Mouse (Mus musculus): ENCODE measurements around the gene St7. TPM values are rescaled to one million over a fixed set of nuclear protein-coding genes. Genes with fewer than 3 reads are reported as not detected.

Gene St7
- polyA plus RNA-seq (2015; fragmentation: Nextera tagmentation; extraction: Ambion mirVana), result 28.3 and 29.3 TPM in 2 replicates

- Histone ChIP-seq H3K27me3 (no peaks in the 10 kb centered on the region), H3K4me1 (peaks cover 24% of the 10 kb centered on the region), H3K4me2 (replicated peaks) (peak within 1 kb of the TSS; percentile 73), H3K4me3 (peak within 1 kb of the TSS; percentile 75), H3K27ac (peak within 1 kb of the TSS; percentile 96), H3K36me3 (peaks cover 4% of the 10 kb centered on the region), H3K9me3 (no peaks in the 10 kb centered on the region), H3K9ac (peak within 1 kb of the TSS; percentile 94)
- ATAC-seq (ENCODE audit: low FRiP score, low read depth), result no peak
- WGBS, result 66% methylated on average over 7 of the region's 7 CpGs
Measured at GRCm38 (mm10) chr6:17692647-17693046, at the start of gene St7. Gene St7 (plus strand): TSS chr6:17692933.

GRCm38 (mm10) chr6:17646107-17646506 is 46.6 kb upstream of the St7 start:
- ATAC-seq (ENCODE audit: low FRiP score, low read depth), result peak; percentile 24; the same call in 1 of the 2 replicates
- 58% methylated on average over 3 of the region's 3 CpGs for WGBS
- H3K9me3 ChIP-seq, result no peaks in the 10 kb centered on the region
- H3K9ac ChIP-seq, result no peak overlapping the region
- 0 out of 2 replicates have a peak overlapping the region, but pooled peaks have one; percentile 8 for H3K27ac ChIP-seq
- no peaks in the 10 kb centered on the region for H3K27me3 ChIP-seq
- no peak overlapping the region for H3K4me3 ChIP-seq
- peaks cover 15% of the 10 kb centered on the region for H3K4me1 ChIP-seq
- H3K36me3 ChIP-seq, result peaks cover 21% of the 10 kb centered on the region
- H3K4me2 ChIP-seq (replicated peaks), result no peak overlapping the region

- Histone ChIP-seq H3K4me2 (replicated peaks) (no peak overlapping the region), H3K4me1 (no peaks in the 10 kb centered on the region), H3K27ac (no peak overlapping the region), H3K36me3 (peaks cover 40% of the 10 kb centered on the region), H3K27me3 (no peaks in the 10 kb centered on the region), H3K4me3 (no peak overlapping the region), H3K9ac (no peak overlapping the region), H3K9me3 (no peaks in the 10 kb centered on the region)
- 89% methylated on average over 2 of the region's 2 CpGs for WGBS
- ATAC-seq (ENCODE audit: low FRiP score, low read depth), result no peak
Measured at GRCm38 (mm10) chr6:17652132-17652531, 40.6 kb upstream of the St7 start.

GRCm38 (mm10) chr6:17655080-17655479 is 37.7 kb upstream of the St7 start:
- no peak for ATAC-seq (ENCODE audit: low FRiP score, low read depth)
- no peak overlapping the region for H3K4me2 ChIP-seq (replicated peaks)
- H3K4me1 ChIP-seq, result no peaks in the 10 kb centered on the region
- no peak overlapping the region for H3K9ac ChIP-seq
- H3K27ac ChIP-seq, result no peak overlapping the region
- no peaks in the 10 kb centered on the region for H3K27me3 ChIP-seq
- peaks cover 39% of the 10 kb centered on the region for H3K36me3 ChIP-seq
- no peak overlapping the region for H3K4me3 ChIP-seq
- no peaks in the 10 kb centered on the region for H3K9me3 ChIP-seq
- 90% methylated on average over 2 of the region's 2 CpGs for WGBS

GRCm38 (mm10) chr6:17657308-17657707 is 35.4 kb upstream of the St7 start:
- H3K27me3 ChIP-seq, result no peaks in the 10 kb centered on the region
- H3K4me2 ChIP-seq (replicated peaks), result no peak overlapping the region
- no peak for ATAC-seq (ENCODE audit: low FRiP score, low read depth)
- peaks cover 34% of the 10 kb centered on the region for H3K36me3 ChIP-seq
- H3K4me3 ChIP-seq, result no peak overlapping the region
- H3K9ac ChIP-seq, result no peak overlapping the region
- WGBS, result 92% methylated on average over 1 of the region's 1 CpGs
- no peaks in the 10 kb centered on the region for H3K9me3 ChIP-seq
- no peaks in the 10 kb centered on the region for H3K4me1 ChIP-seq
- no peak overlapping the region for H3K27ac ChIP-seq

- Histone ChIP-seq H3K9me3 (no peaks in the 10 kb centered on the region), H3K4me3 (no peak overlapping the region), H3K4me1 (no peaks in the 10 kb centered on the region), H3K9ac (no peak overlapping the region), H3K36me3 (peaks cover 58% of the 10 kb centered on the region), H3K27me3 (no peaks in the 10 kb centered on the region), H3K4me2 (replicated peaks) (no peak overlapping the region), H3K27ac (no peak overlapping the region)
- no peak for ATAC-seq (ENCODE audit: low FRiP score, low read depth)
- 94% methylated on average over 7 of the region's 7 CpGs for WGBS
Measured at GRCm38 (mm10) chr6:17665348-17665747, 27.4 kb upstream of the St7 start.

- Histone ChIP-seq H3K36me3 (peaks cover 58% of the 10 kb centered on the region), H3K27ac (no peak overlapping the region), H3K4me2 (replicated peaks) (no peak overlapping the region), H3K9me3 (no peaks in the 10 kb centered on the region), H3K9ac (no peak overlapping the region), H3K27me3 (no peaks in the 10 kb centered on the region), H3K4me3 (no peak overlapping the region), H3K4me1 (no peaks in the 10 kb centered on the region)
- ATAC-seq (ENCODE audit: low FRiP score, low read depth), result no peak
Measured at GRCm38 (mm10) chr6:17666024-17666423, 26.7 kb upstream of the St7 start.

GRCm38 (mm10) chr6:17667813-17668212 is 24.9 kb upstream of the St7 start:
- H3K9me3 ChIP-seq, result no peaks in the 10 kb centered on the region
- ATAC-seq (ENCODE audit: low FRiP score, low read depth), result no peak
- no peaks in the 10 kb centered on the region for H3K27me3 ChIP-seq
- no peaks in the 10 kb centered on the region for H3K4me1 ChIP-seq
- H3K4me3 ChIP-seq, result no peak overlapping the region
- H3K4me2 ChIP-seq (replicated peaks), result no peak overlapping the region
- no peak overlapping the region for H3K9ac ChIP-seq
- peaks cover 45% of the 10 kb centered on the region for H3K36me3 ChIP-seq
- WGBS, result 87% methylated on average over 3 of the region's 3 CpGs
- H3K27ac ChIP-seq, result no peak overlapping the region

- no peak overlapping the region for H3K9ac ChIP-seq
- H3K27ac ChIP-seq, result no peak overlapping the region
- no peaks in the 10 kb centered on the region for H3K4me1 ChIP-seq
- no peak overlapping the region for H3K4me2 ChIP-seq (replicated peaks)
- no peak overlapping the region for H3K4me3 ChIP-seq
- no peak for ATAC-seq (ENCODE audit: low FRiP score, low read depth)
- H3K27me3 ChIP-seq, result no peaks in the 10 kb centered on the region
- whole genome bisulfite sequencing, result 96% methylated on average over 12 of the region's 12 CpGs
- H3K9me3 ChIP-seq, result no peaks in the 10 kb centered on the region
- H3K36me3 ChIP-seq, result peaks cover 39% of the 10 kb centered on the region
Measured at GRCm38 (mm10) chr6:17668334-17668733, 24.4 kb upstream of the St7 start.

- H3K9me3 ChIP-seq, result no peaks in the 10 kb centered on the region
- no peak overlapping the region for H3K27ac ChIP-seq
- no peak for ATAC-seq (ENCODE audit: low FRiP score, low read depth)
- no peak overlapping the region for H3K9ac ChIP-seq
- H3K27me3 ChIP-seq, result no peaks in the 10 kb centered on the region
- WGBS, result 80% methylated on average over 2 of the region's 2 CpGs
- H3K4me2 ChIP-seq (replicated peaks), result no peak overlapping the region
- H3K4me3 ChIP-seq, result no peak overlapping the region
- peaks cover 27% of the 10 kb centered on the region for H3K36me3 ChIP-seq
- H3K4me1 ChIP-seq, result no peaks in the 10 kb centered on the region
Measured at GRCm38 (mm10) chr6:17669826-17670225, 22.9 kb upstream of the St7 start.

GRCm38 (mm10) chr6:17675019-17675756 is 17.5 kb upstream of the St7 start:
- Histone ChIP-seq H3K27ac (no peak overlapping the region), H3K4me1 (no peaks in the 10 kb centered on the region), H3K9ac (no peak overlapping the region), H3K4me2 (replicated peaks) (no peak overlapping the region), H3K27me3 (no peaks in the 10 kb centered on the region), H3K4me3 (no peak overlapping the region), H3K36me3 (no peaks in the 10 kb centered on the region), H3K9me3 (no peaks in the 10 kb centered on the region)
- 27% methylated on average over 12 of the region's 12 CpGs for WGBS
- ATAC-seq (ENCODE audit: low FRiP score, low read depth), result 0 out of 2 replicates have a peak, but pooled peaks have one; percentile 57

- no peak overlapping the region for H3K9ac ChIP-seq
- 74% methylated on average over 2 of the region's 2 CpGs for WGBS
Measured at GRCm38 (mm10) chr6:17677008-17677407, 15.7 kb upstream of the St7 start.

More at GRCm38 (mm10) chr6:17677008-17677407, 15.7 kb upstream of the St7 start:
- H3K36me3 ChIP-seq, result no peaks in the 10 kb centered on the region
- no peak overlapping the region for H3K4me2 ChIP-seq (replicated peaks)
- no peak for ATAC-seq (ENCODE audit: low FRiP score, low read depth)
- no peak overlapping the region for H3K27ac ChIP-seq
- H3K4me3 ChIP-seq, result no peak overlapping the region
- no peaks in the 10 kb centered on the region for H3K4me1 ChIP-seq
- no peaks in the 10 kb centered on the region for H3K27me3 ChIP-seq
- H3K9me3 ChIP-seq, result peaks cover 4% of the 10 kb centered on the region; the same call in 1 of the 2 replicates
